Mouse (Mus musculus): ENCODE data around the gene Mrgprb4.

Mrgprb4 gene

GRCm38 (mm10) chr7:48199188-48199587 is at the start of gene Mrgprb4:
TSS of gene Mrgprb4 (minus strand) at chr7:48199288.
- no peak for DNase-seq (ENCODE audit: low spot score in 2 of 2)

- DNase-seq (ENCODE audit: low spot score in 2 of 2), result no peak
Measured at GRCm38 (mm10) chr7:48226114-48226513, 27.0 kb upstream of the Mrgprb4 start.

- DNase-seq (ENCODE audit: low spot score in 2 of 2), result no peak
Measured at GRCm38 (mm10) chr7:48225065-48225464, 26.0 kb upstream of the Mrgprb4 start.

GRCm38 (mm10) chr7:48168919-48169318 is 30.2 kb downstream of the Mrgprb4 start, which contains the start of gene Mrgprb5:
TSS of gene Mrgprb5 (minus strand) at chr7:48169019.
- DNase-seq (ENCODE audit: low spot score in 2 of 2), result no peak

GRCm38 (mm10) chr7:48167471-48167870 is 31.6 kb downstream of the Mrgprb4 start:
- DNase-seq (ENCODE audit: low spot score in 2 of 2), result no peak

Measured in frontal cortex, postnatal 14 days (tissue).